Mouse (Mus musculus): ENCODE measurements around the gene BC004004. TPM values are rescaled to one million over a fixed set of nuclear protein-coding genes. Genes with fewer than 3 reads are reported as not detected.
"Not testable (repeated sequence)": the region's sequence is repeated elsewhere in the genome, so short reads cannot be mapped to it uniquely, and the experiment has no call there.

BC004004 gene
- total RNA-seq, 2 experiments from 2014 or later: 78.9 to 85.0 TPM

DNA sequence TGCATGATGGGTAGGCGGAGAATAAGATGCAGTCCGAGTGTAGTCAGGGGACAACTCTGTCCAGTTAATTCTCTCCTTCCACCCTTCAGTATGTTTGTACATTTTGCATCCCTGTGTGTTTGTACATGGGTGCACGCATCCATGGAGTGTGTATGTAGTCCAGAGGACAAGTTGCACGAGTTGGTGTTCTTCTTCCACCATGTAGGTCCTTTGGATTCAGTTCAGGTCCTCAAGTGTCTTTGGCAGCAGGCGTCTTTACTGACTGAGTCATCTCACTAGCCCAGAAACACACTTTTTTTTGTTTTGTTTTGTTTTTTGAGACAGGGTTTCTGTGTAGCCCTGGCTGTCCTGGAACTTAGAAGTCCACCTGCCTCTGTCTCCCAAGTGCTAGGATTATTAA lies 74.7 kb downstream of the BC004004 start:
- intact Hi-C loops (cut with DNase I): no loop called here
- no peak overlapping the region for H3K4me3 ChIP-seq
- DNase-seq (ENCODE audit: extremely low spot score in 1 of 2, low spot score in 2 of 2): no peak
- no peak for TF ChIP-seq CTCF (IDR thresholded peaks at IDR 0.05)
- H3K27ac ChIP-seq: no peak overlapping the region

DNA sequence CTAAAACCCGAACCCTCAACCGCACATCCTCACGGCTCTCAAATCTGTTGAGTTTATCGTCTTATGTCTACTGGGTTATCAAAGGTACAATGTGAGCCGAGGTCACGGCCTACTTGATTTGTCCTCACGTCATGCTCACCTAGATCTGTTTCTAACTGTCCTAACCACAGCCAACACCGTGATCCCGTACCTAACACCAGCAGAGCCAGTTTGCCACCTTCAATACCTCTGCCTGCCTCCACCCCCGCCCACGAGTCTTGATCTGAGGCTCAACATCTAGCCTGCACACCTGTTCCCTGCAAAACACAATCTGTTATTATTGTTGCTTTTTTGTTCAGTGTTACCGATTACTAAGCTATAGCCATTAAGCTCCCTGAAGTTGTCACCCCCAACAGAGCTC lies 76.7 kb downstream of the BC004004 start:
- peak overlapping the region; percentile 3; the same call in 1 of the 2 replicates for H3K4me3 ChIP-seq
- no peak for TF ChIP-seq CTCF (IDR thresholded peaks at IDR 0.05)
- no peak for DNase-seq (ENCODE audit: extremely low spot score in 1 of 2, low spot score in 2 of 2)
- H3K27ac ChIP-seq: no peak overlapping the region
- intact Hi-C loops (cut with DNase I): no loop called here

DNA sequence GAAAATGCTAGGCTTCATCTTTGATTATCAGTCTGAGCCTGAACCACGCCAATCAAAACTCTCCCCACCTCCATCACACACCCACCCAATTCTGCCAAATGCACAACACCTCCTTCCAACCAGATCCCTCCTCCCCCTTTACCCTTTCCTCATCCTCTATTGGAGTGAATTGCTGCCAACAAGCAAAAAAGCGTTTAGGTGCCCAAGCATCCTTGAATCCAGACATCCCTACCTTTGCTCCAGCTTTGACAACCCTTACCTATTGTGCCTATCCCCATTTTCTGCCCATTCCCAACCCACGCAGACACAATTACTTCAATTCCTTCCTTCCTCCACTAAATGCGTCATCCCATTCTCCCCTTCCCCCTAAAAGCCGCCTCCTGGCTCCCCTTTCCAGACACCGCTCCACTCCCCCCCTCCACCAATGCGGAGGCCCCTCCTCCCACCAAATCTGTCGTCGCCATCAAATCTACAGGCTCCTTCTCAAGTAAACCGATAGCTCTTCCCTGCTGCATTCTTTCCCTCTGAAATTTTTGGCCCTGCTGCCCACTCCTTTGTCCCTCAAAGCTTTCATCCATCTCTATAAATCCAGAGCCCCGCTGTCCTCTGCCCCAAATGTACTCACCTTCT lies 78.0 kb downstream of the BC004004 start:
- Histone ChIP-seq H3K4me3 (peak overlapping the region; percentile 62), H3K27ac (peak overlapping the region; percentile 85)
- peak; percentile 66 to 67 for DNase-seq (ENCODE audit: extremely low spot score in 1 of 2, low spot score in 2 of 2)
- no peak for TF ChIP-seq CTCF (IDR thresholded peaks at IDR 0.05)
- intact Hi-C loops (cut with DNase I): loop anchor here (2.0 kb wide), 1 partner anchor 78 kb away; the partner anchor contains the start of gene BC004004

DNA sequence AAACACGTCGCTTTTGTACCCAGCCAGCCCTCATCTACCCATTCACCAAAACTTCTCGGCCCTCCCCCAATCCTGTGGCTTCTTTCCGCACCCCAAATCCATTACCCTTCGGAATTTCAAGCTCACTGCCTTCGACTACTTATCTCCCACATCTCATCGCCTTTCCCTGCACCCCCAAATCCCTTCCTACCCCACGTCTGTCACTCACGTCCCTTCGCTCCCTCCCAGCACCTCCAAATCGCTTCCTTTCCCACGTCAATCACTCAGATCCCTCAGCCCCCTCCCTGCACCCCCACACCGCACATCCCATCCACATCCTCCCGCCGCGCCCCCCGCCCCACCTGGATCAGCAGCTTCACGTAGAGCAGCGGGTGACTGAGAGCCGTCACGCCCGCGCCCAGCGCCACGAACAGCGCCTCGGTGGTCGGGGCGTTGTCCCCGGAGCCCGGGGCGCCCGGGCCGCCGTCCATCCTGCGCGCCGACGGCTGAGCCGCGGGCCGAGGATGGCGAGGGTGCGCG lies 78.6 kb downstream of the BC004004 start:
- peak in 1 of 2 experiments; percentile 59 for DNase-seq (ENCODE audit: extremely low spot score in 1 of 2, low spot score in 2 of 2)
- no peak for TF ChIP-seq CTCF (IDR thresholded peaks at IDR 0.05)
- H3K4me3 ChIP-seq: peak overlapping the region; percentile 62
- intact Hi-C loops (cut with DNase I): loop anchor here (2.0 kb wide), 1 partner anchor 78 kb away; the partner anchor contains the start of gene BC004004
- H3K27ac ChIP-seq: peak overlapping the region; percentile 85

DNA sequence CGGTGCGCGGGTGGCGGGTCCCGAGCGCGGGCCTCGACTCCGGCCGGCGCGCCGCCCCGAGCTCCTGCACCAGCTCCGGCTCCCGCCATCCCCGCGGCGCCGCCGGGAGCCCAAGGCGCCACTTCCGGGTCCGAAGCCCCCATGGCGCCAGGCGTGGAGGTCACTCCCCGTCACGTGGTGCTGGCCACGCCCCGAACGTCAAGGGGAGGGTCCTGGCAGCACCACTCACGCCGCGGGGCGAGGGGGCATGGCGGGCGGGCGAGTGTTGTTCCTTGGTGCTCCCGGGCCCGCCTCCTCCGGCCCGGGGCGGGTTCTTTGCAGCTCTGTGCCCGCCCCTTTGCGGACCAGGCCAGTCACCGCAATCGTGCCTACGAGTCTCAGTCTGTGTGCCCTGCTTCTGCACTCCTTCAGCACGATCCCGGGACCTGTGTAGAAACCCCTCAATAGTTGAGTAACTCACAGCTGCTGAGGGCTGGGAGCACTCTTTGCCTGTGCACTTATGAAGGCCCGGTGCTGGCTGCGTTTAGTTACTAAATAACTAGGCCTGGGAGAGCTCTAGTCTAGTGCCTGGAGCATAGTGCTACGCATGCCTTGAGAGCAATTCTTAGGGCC lies 79.2 kb downstream of the BC004004 start, which contains the start of gene Mtch1:
TSS of gene Mtch1 (minus strand) at position 290 of the 612 bp plus-strand sequence.
- Histone ChIP-seq H3K4me3 (peak within 1 kb of the TSS; percentile 62), H3K27ac (peak within 1 kb of the TSS; percentile 85)
- peak; percentile 98 for DNase-seq (ENCODE audit: extremely low spot score in 1 of 2, low spot score in 2 of 2)
- no peak for TF ChIP-seq CTCF (IDR thresholded peaks at IDR 0.05)
- intact Hi-C loops (cut with DNase I): loop anchor here (2.0 kb wide), 1 partner anchor 79 kb away; the partner anchor contains the start of gene BC004004

DNA sequence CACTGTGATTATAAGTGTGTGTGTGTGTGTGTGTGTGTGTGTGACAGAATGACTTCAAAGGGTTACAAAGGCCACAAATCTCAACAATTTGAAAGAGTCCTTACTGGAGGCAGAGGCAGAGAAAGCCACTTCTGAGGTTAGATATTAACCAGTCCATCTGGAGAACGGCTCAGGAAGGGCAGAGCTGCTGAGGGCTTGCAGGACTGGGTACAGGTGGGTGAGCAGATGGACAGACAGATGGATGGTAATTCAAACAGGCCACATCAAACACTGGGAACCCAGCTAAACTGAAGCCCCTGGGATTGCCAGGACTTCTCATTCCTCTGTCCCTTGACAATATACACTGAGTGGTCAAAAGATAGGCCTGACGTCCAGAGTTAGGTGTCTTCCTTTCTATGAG lies 80.4 kb downstream of the BC004004 start:
- Histone ChIP-seq H3K4me3 (no peak overlapping the region), H3K27ac (no peak overlapping the region)
- TF ChIP-seq CTCF (IDR thresholded peaks at IDR 0.05): no peak
- intact Hi-C loops (cut with DNase I): no loop called here
- DNase-seq (ENCODE audit: extremely low spot score in 1 of 2, low spot score in 2 of 2): no peak

DNA sequence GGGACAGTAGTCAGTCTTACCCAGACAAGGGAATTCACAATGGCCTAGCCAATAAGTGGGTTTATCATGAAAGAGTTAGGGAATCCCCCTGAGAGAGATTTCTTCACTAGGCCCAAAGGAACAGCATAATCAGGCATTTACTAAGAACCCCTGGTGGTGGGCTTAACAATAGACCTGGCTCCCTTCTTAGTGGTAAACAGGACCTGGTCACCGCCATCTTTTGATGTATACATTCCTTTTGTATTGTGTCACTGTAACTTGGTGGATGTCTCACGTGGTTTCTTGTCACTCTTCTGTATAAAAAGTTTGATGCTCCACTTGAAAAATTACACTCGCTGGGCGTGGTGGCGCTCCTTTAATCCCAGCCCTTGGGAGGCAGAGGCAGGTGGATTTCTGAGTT lies 82.5 kb downstream of the BC004004 start:
- H3K4me3 ChIP-seq; intact Hi-C loops (cut with DNase I); H3K27ac ChIP-seq; DNase-seq (ENCODE audit: extremely low spot score in 1 of 2, low spot score in 2 of 2): not testable (repeated sequence)

DNA sequence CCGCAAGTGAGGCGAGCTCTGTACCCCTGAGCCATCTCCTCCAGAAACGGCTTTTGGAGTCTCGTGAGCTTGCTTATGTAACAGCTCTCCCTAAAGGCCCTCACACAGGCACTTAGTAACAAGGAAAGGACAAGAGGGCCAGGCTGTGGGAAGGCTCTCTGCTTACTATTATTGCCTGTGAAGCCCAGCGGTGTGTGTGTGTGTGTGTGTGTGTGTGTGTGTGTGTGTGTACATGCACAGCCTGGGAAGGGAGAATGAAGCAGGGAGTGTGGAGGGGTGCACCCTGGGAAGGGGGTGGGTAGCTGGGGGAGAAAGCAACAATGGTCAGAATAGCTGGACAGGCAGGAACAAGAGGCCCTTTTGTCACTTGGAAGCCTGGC lies 86.9 kb downstream of the BC004004 start:
- DNase-seq (ENCODE audit: extremely low spot score in 1 of 2, low spot score in 2 of 2): no peak
- Histone ChIP-seq H3K4me3 (no peak overlapping the region), H3K27ac (peak overlapping the region; percentile 81)
- TF ChIP-seq CTCF (IDR thresholded peaks at IDR 0.05): no peak
- intact Hi-C loops (cut with DNase I): no loop called here

DNA sequence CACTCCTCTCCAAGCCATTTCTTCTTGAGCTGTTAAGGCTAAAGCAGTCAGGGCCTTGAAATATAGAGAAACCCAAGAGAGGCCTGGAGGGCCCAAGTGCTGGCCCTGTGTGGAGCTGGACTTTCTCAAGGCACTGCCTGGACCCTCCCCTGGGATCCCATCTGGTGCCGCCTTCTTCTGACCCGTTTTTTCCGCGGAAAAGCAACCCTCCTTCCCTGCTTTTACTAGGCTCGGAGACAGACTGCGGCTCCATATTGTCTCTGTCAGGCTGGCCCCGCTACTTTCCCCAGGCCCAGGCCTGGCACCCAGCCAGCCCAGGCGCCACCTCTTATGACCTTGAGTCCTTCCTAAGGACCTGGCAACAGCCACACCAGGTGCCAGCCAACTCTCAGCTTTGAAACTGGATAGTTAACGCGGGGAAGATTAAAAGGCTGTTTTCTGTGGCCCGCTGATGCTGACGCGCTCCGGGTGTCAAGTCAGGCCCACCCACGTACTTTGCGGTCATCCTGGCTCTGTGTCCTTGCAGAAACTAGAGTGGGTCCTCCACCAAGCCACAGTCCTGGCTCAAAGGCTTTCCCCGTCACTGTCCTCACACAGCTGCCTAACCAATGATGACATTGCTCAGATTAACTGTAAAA lies 87.4 kb downstream of the BC004004 start:
- intact Hi-C loops (cut with DNase I): no loop called here
- no peak overlapping the region for H3K4me3 ChIP-seq
- peak overlapping the region; percentile 81 for H3K27ac ChIP-seq
- DNase-seq (ENCODE audit: extremely low spot score in 1 of 2, low spot score in 2 of 2): no peak
- TF ChIP-seq CTCF (IDR thresholded peaks at IDR 0.05): no peak

DNA sequence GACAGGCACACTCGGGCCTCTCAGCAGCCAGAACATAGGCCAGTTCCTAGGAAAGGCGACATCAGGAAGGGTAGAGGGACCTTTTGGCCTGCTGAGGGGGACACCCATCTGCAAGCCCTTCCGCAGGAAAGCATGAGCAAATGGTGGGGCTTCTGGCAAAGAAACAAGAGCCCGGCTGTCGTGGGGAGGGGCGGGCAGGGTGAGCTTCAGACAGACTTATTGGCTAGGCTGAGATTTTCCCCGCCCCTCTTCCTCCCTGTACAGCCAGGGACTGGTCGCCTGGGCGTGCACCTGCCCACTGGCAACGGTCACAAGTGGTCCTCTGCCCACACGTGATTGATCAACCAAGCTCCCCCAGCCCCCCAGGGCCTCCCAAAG lies 87.9 kb downstream of the BC004004 start:
- Histone ChIP-seq H3K27ac (peak overlapping the region; percentile 81), H3K4me3 (0 out of 2 replicates have a peak overlapping the region, but pooled peaks have one; percentile 17)
- intact Hi-C loops (cut with DNase I): no loop called here
- no peak for TF ChIP-seq CTCF (IDR thresholded peaks at IDR 0.05)
- DNase-seq (ENCODE audit: extremely low spot score in 1 of 2, low spot score in 2 of 2): peak; percentile 38 to 57

DNA sequence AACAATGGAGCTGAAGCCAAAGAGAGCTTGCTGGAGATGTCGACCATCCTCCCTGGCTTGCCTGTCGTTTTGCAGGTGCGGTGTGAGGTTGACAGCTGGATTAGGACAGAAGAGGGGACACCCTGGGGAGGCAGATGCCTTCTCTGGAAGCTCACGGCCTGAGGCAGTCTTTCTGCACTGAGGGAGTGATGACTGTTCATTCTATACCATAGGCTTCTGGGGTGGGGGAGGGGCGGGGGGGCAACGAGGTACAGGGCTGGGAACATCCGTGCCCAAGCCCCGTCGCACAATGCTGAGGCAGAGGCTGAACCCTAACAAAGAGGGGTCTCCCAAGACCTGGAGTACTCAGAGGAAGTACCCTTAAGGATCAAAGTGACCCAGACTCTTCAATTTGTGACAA lies 88.3 kb downstream of the BC004004 start:
- peak overlapping the region; percentile 81; the same call in 1 of the 2 replicates for H3K27ac ChIP-seq
- no peak for DNase-seq (ENCODE audit: extremely low spot score in 1 of 2, low spot score in 2 of 2)
- H3K4me3 ChIP-seq: 0 out of 2 replicates have a peak overlapping the region, but pooled peaks have one; percentile 17
- no peak for TF ChIP-seq CTCF (IDR thresholded peaks at IDR 0.05)
- intact Hi-C loops (cut with DNase I): no loop called here

DNA sequence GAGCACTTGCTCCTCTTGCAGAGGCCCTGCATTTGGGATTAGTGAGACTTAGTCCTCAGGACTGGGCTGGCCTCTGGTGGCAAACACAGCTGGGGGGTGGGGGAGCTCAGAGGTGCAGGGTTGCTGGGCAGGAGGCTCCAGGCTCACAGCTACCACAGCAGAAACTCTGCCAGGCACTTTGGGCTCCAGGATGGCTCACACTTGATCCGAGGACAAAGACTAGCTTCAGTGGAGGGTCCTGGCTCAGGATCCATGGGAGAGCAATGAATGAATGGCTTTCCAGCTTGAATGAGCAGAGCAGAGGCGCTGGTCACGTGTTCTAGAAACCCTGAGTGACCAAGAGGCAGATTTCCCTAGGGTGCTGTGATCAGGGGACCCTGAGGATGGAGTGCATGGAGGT lies 90.3 kb downstream of the BC004004 start:
- no peak for TF ChIP-seq CTCF (IDR thresholded peaks at IDR 0.05)
- Histone ChIP-seq H3K4me3 (no peak overlapping the region), H3K27ac (no peak overlapping the region)
- DNase-seq (ENCODE audit: extremely low spot score in 1 of 2, low spot score in 2 of 2): no peak
- intact Hi-C loops (cut with DNase I): no loop called here

Data from left cerebral cortex, adult 2 months (tissue).